Mouse (Mus musculus): ENCODE measurements around the gene Med12l. TPM values are rescaled to one million over a fixed set of nuclear protein-coding genes. Genes with fewer than 3 reads are reported as not detected.
"Not testable (repeated sequence)": the region's sequence is repeated elsewhere in the genome, so short reads cannot be mapped to it uniquely, and the experiment has no call there.

Med12l gene
- polyA plus RNA-seq, 1 experiment from 2014 or later: 0.57 TPM

DNA sequence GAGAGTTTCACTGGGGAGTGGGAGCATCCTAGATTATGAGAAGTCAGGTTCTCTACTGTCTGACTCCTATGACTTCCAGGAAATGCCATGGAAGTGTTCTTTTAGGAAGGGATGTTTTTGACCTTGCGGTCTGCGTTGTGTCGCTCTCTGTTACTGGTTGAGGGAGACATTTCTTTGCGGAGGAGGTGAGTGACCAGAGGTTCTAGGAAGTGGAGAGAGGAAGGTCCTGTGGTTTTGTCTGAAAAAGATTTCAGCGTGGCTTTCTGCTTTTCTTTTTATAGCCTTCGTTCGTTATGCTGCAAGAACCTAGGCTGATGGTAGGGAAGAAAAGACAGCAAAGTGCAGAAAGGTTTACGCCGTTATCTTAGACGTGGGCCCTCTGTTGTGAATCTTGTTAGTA, 92.9 kb downstream of the Med12l start:
- no peak for DNase-seq (ENCODE audit: low spot score)

DNA sequence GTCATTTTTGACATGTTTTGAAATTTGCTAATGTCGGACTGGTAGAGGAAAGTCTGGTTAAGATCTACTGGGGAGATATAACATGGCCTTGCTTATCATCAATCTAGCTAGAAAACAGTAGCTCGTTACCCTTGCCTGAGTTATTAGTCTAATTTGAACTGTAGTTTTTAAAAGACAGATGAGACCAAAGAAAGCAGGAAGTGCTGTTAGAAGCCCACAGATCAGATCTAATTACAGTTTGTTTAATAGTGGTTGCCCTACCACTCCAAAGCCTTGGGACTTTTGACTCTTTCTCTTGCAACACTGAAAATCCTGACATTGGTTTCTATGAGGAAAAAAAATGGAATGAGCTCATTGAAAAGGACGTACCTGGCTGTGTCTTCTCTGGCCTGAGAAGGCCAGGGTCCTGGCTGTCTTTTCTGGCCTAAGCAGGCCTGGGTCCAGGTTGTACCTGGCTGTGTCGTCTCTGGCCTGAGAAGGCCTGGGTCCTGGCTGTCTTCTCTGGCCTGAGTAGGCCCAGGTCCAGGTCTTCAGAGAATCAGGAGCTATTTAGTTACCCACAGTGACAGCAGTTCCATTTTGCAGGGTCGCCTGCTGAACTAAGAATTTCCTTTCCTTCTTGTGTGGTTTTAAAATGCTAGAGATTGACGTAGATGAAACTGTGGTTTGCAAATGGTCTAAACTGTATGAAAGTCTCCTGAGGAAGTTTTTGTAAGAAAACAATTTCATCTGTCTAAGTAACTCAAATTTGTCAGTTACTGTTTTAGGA, 95.8 kb downstream of the Med12l start, which contains the start of gene Gpr171:
Gpr171 (minus strand) TSS at position 604 of the 769 bp plus-strand sequence.
- peak; percentile 72 for DNase-seq (ENCODE audit: low spot score)

DNA sequence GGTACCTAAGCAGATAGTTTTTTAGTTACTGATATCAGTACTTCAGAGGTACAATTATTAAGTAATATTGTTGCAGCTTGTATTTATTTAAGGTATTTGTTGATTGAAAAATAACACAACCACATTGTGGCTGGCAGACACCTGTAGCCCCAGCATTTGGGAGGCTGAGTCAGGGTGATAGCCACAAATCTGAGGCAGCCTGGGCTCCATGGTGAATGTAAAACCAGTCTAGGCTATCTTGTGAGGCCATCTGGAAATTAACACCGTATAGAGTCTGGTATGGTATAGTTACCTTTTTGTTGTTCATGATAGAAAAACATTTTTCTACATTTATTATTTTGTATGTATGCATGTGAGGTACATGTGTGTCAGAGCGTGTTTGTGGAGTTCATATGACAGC, 96.5 kb downstream of the Med12l start:
- no peak for DNase-seq (ENCODE audit: low spot score)

GRCm38 (mm10) chr3:59104462-59104861, 98.8 kb downstream of the Med12l start:
- no peak for DNase-seq (ENCODE audit: low spot score)

- DNase-seq (ENCODE audit: low spot score): no peak
Observed at GRCm38 (mm10) chr3:59107439-59107838, 101.8 kb downstream of the Med12l start.

GRCm38 (mm10) chr3:59109834-59110233, 104.2 kb downstream of the Med12l start:
- DNase-seq (ENCODE audit: low spot score): not testable (repeated sequence)

GRCm38 (mm10) chr3:59111944-59112343, 106.3 kb downstream of the Med12l start:
- no peak for DNase-seq (ENCODE audit: low spot score)

DNA sequence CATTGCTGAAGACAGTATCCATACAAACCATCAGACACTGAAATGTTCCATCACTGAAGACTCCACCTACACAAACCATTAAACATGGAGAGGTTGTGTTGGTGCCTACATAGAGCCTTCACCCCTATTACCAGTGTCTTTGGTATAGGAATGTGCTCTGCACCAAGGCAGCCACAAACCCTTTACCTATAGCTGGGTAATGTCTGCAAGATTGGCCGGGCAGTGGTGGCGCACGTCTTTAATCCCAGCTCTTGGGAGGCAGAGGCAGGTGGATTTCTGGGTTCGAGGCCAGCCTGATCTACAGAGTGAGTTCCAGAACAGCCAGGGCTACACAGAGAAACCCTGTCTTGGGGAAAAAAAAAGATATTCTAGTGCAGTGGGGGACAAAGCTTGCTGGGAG, 107.7 kb downstream of the Med12l start:
- DNase-seq (ENCODE audit: low spot score): not testable (repeated sequence)

DNA sequence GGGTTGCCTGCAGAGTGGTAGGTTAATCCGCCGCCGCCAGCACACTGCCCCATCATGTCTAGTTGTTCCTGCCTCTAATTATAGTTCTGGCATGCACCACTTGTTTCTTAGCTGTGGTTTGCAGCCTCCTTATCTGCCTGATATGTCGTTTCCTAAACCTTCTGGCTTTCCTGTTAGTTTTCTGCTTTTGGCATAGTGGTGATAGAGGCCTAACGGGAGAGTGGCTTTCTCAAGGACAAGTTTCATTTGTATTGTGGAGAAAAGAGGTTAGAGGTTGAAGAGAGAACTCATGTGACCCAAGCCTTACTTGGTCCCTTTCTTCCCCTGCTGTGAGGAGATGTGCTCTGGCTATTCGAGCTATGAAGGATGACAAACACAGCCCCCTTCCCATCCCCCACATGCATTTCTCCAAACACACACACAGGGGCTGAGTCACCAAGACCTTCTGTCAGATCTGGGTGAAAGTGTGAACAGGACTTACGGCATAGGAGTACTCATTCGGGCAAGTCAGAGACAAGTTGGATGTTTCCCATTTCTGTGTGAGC, 108.4 kb downstream of the Med12l start:
- DNase-seq (ENCODE audit: low spot score): no peak

- DNase-seq (ENCODE audit: low spot score): no peak
Observed at GRCm38 (mm10) chr3:59121067-59121730, 115.6 kb downstream of the Med12l start.

GRCm38 (mm10) chr3:59121780-59122449, 116.3 kb downstream of the Med12l start:
- no peak for DNase-seq (ENCODE audit: low spot score)

DNA sequence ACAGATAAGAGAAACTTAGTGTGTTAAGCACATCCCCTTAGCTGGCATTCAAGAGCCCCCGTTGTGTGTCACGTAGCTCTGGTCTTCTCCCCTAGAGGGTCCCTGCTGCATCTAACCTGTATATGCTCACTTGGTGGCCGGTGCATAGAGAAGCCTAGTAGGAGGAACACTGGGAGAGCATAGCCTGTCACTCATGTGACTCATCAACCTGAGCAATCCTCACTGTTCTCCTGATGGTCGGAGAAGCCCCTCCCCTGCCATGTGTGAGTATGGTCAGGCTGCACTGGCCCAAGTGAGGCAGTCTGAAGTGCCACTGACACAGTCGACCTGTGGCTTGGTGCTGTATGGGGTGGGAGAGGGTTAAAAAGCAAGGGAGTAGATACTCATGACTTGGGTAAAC, 119.4 kb downstream of the Med12l start:
- no peak for DNase-seq (ENCODE audit: low spot score)

- DNase-seq (ENCODE audit: low spot score): no peak
Observed at GRCm38 (mm10) chr3:59125783-59126555, 120.3 kb downstream of the Med12l start.

DNA sequence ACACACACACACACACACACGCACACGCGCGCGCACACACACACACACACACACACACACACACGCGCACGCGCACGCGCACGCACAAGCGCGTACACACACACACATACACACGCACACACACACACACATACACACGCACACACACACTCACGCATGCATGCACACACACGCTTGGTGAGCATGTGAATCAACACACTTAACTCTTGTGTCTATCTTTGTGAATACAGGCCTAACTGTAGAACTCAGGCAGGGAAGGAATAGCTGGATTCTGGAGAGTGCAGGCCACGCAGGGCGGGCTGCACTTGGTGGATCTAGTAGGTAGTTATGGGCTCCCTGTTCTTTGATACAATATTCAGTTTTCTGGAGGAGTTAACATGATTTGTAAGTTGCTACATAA, 123.1 kb downstream of the Med12l start:
- no peak for DNase-seq (ENCODE audit: low spot score)

DNA sequence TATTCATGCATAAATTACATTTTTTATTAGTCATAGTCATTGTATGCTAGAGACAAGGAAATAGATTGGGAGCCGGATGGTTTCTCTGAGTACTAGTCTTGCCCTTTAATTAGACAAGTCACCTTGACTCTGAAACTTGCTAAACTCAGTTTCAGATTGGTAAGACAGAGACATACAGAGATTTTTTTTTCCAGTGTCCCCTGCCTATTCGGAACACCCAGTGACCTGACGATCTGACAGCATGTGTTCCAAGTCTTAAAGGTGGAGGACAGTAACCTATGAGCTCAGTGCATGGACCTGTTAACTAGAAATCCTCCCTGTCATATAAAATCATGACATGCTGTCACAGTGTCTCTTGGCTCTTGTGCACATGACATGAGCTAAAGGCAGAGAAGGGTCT, 123.9 kb downstream of the Med12l start:
- DNase-seq (ENCODE audit: low spot score): no peak

DNA sequence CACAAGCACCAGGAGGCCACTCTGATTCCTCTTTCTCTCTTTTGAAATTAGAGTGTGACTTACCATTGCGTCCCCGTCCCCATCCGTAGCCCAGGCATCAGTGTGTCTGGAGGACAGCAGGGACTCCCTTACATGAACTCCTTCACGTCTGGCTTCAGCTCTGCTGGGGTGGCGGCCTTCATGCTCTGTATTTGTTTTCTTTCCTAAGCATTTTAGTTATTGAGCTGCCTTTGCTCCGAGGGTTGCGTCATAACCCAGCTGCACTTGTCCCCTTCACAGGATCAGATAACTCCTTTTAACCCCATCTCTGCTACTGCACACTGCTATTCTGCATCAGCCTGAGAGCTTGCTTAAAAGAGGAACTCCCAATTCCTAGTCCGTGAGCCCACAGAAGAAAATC, 124.8 kb downstream of the Med12l start:
- peak; percentile 53 for DNase-seq (ENCODE audit: low spot score)

GRCm38 (mm10) chr3:59131081-59131480, 125.5 kb downstream of the Med12l start:
- DNase-seq (ENCODE audit: low spot score): no peak

GRCm38 (mm10) chr3:59131966-59132365, 126.3 kb downstream of the Med12l start:
- DNase-seq (ENCODE audit: low spot score): no peak

GRCm38 (mm10) chr3:59133189-59133588, 127.6 kb downstream of the Med12l start:
- DNase-seq (ENCODE audit: low spot score): peak; percentile 17

GRCm38 (mm10) chr3:59135911-59136653, 130.5 kb downstream of the Med12l start:
- DNase-seq (ENCODE audit: low spot score): no peak

Data from thymus, postnatal 0 days (tissue).